Mouse (Mus musculus) ES-E14 (cell line): Measurements from ENCODE around the gene Ppox. TPM values are rescaled to one million over a fixed set of nuclear protein-coding genes. Genes with fewer than 3 reads are reported as not detected.

Experiments
- DNase-seq: peaks from one replicate; pipeline ENCODE4 v3.0.0-alpha.2; 2013; ENCODE audit warnings: low read depth, low spot score
- H3K27ac ChIP-seq: 2 replicates; pipeline ENCODE4 v1.5.1; 2012; ENCODE audit warnings: low read depth, mild to moderate bottlenecking, low read length, moderate library complexity, mixed read lengths; ENCODE audit not compliant: poor library complexity, insufficient read depth, severe bottlenecking
- H3K36me3 ChIP-seq: 2 replicates; pipeline ENCODE4 v1.6.1; 2012; ENCODE audit warnings: mild to moderate bottlenecking, low read length, moderate library complexity, mixed read lengths; ENCODE audit not compliant: control insufficient read depth, poor library complexity, insufficient read depth, severe bottlenecking
- H3K4me1 ChIP-seq, 2 experiments: fragments of 150-350 bp in 1 of 2; sonication (generic) in 1 of 2; 2 replicates each; pipeline ENCODE4 v1.6.1; 2012; ENCODE audit warnings: low read length in 2 of 2, mild to moderate bottlenecking in 1 of 2, mixed read lengths in 1 of 2; ENCODE audit not compliant: control insufficient read depth in 2 of 2, insufficient read depth in 2 of 2, poor library complexity in 1 of 2
- H3K4me3 ChIP-seq, 2 experiments: fragments of 150-350 bp in 1 of 2; sonication (generic) in 1 of 2; 2 replicates each; pipeline ENCODE4 v1.5.1; 2012; ENCODE audit warnings: low read length in 2 of 2, low read depth in 1 of 2, mild to moderate bottlenecking in 1 of 2, mixed read lengths in 1 of 2; ENCODE audit not compliant: insufficient read depth in 1 of 2, poor library complexity in 1 of 2, severe bottlenecking in 1 of 2
- H3K9ac ChIP-seq: 2 replicates; pipeline ENCODE4 v1.6.1; 2012; ENCODE audit warnings: low read depth, mild to moderate bottlenecking, low read length, mixed read lengths; ENCODE audit not compliant: poor library complexity, insufficient read depth, severe bottlenecking
- H3K9me3 ChIP-seq: fragments of 150-350 bp; sonication (generic); 2 replicates; pipeline ENCODE4 v1.6.1; 2012; ENCODE audit warnings: low read depth, mild to moderate bottlenecking, low read length; ENCODE audit not compliant: control insufficient read depth, insufficient read depth
- CHD2 ChIP-seq: IDR thresholded peaks from 2 replicates; pipeline ENCODE4 v1.6.1; 2014; ENCODE audit warnings: mild to moderate bottlenecking, low read depth, low read length, inconsistent platforms
- HCFC1 ChIP-seq: IDR thresholded peaks from 2 replicates; pipeline ENCODE4 v1.6.1; 2012; ENCODE audit warnings: low read length, inconsistent platforms, borderline replicate concordance; ENCODE audit not compliant: insufficient read depth
- MAFK ChIP-seq: IDR thresholded peaks from 2 replicates; pipeline ENCODE4 v1.6.1; 2014; ENCODE audit warnings: mild to moderate bottlenecking, low read depth, low read length, inconsistent platforms; ENCODE audit not compliant: insufficient read depth
- ZC3H11A ChIP-seq: IDR thresholded peaks from 2 replicates; pipeline ENCODE4 v1.6.1; 2012; ENCODE audit warnings: low read depth, mild to moderate bottlenecking, inconsistent platforms, low read length, borderline replicate concordance
- ZNF384 ChIP-seq: IDR thresholded peaks from 2 replicates; pipeline ENCODE4 v1.6.1; 2012; ENCODE audit warnings: low read depth, low read length, inconsistent platforms
- in situ Hi-C, 2 experiments: fragments of 600-800 bp; cut with MboI; formaldehyde crosslinking; loops; one replicate each; pipeline ENCODE4 v1.15.1; 2025; ENCODE audit warnings: low sequenced_read_pairs in 2 of 2, inconsistent platforms in 1 of 2; ENCODE audit not compliant: unreplicated experiment in 2 of 2
- total RNA-seq: library from RNA; depleted of rRNA; stranded (reverse); fragments of 300-350 nt; gene quantifications from 2 replicates; pipeline ENCODE4 v1.2.3, GENCODE M21; 2012

Gene Ppox
- total RNA-seq, 1 experiment: 15.5 TPM

DNA sequence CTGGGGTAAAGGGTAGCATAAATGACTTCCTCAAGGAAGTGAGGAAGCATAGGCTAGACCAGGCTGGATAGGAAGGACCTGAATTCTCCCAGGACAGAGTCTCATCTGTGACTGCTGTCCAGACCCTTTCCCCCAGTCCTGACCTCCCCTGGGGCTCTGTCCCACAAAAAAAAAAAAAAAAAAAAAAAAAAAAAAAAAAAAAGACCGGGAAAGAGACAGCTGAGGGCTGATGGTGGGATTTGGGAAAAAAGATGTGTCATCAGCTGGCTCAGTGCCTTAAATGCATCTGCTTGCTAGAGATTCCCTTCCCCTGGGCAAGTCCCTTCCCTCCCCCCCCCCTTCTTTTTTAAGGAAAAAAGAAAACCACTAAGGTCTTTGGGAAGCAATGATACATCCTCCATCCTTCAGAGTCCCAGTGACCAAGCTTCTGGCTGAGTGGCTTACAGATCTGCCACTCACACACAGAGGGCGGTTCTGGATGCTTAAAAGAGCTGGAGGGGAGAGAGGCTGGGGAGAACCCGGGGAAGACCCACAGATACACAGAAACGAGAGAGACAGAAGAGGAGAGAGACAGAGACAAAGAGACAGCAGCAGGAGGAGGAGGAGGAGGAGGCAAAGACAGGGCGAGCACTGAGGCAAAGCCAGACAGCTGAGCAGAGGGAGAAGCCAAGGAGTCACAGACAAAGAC lies 30.9 kb downstream of the Ppox start, which contains the start of gene Adamts4:
Gene Adamts4 (plus strand): TSS at position 509 of the 688 bp plus-strand sequence.
- Histone ChIP-seq H3K36me3 (no peaks in the 10 kb centered on the region), H3K4me1 (peaks cover 5 to 26% of the 10 kb centered on the region in 2 experiments; a peak in 3 of 4 replicates), H3K27ac (no peak within 1 kb of the TSS), H3K9me3 (no peaks in the 10 kb centered on the region), H3K4me3 (peak within 1 kb of the TSS; percentile 39 to 61), H3K9ac (0 out of 2 replicates have a peak within 1 kb of the TSS, but pooled peaks have one; percentile 7)
- in situ Hi-C loops: loop anchor here (10.0 to 25.0 kb wide), 2 partner anchors 135 to 363 kb away; partner anchors contain the start of genes Cfap126 (in 1 of the 2), Dusp12 (in 1 of the 2) and Gm26620 (in 1 of the 2)
- no peak for DNase-seq
- TF ChIP-seq ZC3H11A (no peak), MAFK (no peak), CHD2 (no peak), ZNF384 (no peak), HCFC1 (no peak)

DNA sequence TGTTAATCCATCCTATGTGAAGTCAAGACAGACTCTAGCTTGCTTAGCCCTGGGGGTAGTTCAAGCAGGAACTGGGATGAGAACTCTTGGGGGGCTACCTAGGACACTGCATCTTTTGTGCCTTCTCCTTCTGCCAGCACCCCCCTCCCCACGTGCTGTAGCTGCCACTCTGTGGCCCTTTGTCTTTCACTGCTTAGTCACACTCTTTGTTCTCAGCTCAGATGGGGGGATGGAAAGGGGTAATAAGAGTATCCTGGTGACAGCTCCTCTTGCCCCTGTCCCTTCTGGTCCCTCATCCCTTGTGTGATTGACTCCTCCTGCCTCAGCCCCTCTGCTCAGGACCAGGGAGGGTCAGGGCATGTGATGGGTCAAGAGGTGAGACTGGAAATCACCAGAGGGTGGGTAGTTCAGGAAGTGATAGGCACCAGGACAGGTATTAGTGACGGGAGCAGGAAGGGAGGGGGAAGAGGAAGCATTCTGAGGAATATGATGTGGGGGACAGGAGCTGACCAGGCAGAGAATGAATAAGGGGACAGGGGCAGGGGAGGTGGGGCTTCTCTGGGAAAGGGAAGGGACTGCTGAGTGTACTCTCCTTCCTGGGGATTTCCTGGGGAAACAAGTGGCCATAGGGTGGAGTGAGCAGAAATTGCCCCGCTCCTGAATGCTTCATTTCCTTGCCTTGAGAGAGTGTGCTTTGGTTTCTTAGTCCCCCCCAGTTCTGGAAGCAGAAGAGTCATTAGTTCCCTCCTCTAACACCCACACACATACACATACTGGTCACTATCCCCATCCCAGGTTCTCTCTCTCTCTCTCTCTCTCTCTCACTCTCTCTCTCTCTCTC lies 32.4 kb downstream of the Ppox start:
- H3K36me3 ChIP-seq: 0 out of 2 replicates have a peak, but pooled peaks cover under 1% of the 10 kb centered on the region
- peaks cover 5 to 26% of the 10 kb centered on the region in 2 experiments; a peak in 3 of 4 replicates for H3K4me1 ChIP-seq
- 0 out of 4 replicates have a peak overlapping the region, but pooled peaks of 1 of the 2 experiments have one; percentile 3 for H3K4me3 ChIP-seq
- TF ChIP-seq CHD2: no peak
- TF ChIP-seq HCFC1: no peak
- no peak for TF ChIP-seq ZC3H11A
- TF ChIP-seq MAFK: no peak
- no peak for TF ChIP-seq ZNF384
- no peak overlapping the region for H3K9ac ChIP-seq
- in situ Hi-C loops: loop anchor here (10.0 to 25.0 kb wide), 2 partner anchors 134 to 361 kb away; partner anchors contain the start of genes Cfap126 (in 1 of the 2), Dusp12 (in 1 of the 2) and Gm26620 (in 1 of the 2)
- no peak for DNase-seq
- no peaks in the 10 kb centered on the region for H3K9me3 ChIP-seq
- H3K27ac ChIP-seq: no peak overlapping the region

DNA sequence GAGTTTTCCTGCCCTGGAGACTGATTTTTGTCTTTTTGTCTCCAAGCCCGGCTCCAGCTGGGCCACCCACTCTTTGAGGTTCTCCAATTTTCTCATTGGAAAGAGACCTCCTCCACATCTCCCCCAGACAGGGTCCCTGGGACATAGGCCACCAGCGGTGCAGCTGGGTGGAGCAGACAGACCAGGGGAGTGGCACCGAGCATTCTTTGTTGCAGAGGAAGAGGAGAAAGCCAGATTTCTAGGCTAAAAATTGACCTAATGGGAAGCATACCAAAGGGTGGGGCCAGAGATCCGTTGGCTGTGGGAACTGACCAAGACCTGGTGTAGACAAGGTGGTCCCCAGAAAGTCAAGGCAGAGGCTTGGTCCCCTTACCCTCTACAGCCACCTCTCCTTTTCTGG lies 33.1 kb downstream of the Ppox start:
- H3K4me1 ChIP-seq: peaks cover 5 to 24% of the 10 kb centered on the region in 2 experiments; a peak in 3 of 4 replicates
- in situ Hi-C loops: loop anchor here (10.0 to 25.0 kb wide), 2 partner anchors 133 to 361 kb away; partner anchors contain the start of genes Cfap126 (in 1 of the 2), Dusp12 (in 1 of the 2) and Gm26620 (in 1 of the 2)
- H3K9me3 ChIP-seq: no peaks in the 10 kb centered on the region
- TF ChIP-seq HCFC1 (no peak), ZC3H11A (no peak), MAFK (no peak), ZNF384 (no peak), CHD2 (no peak)
- no peak for DNase-seq
- H3K27ac ChIP-seq: peak overlapping the region; percentile 6; the same call in 1 of the 2 replicates
- H3K9ac ChIP-seq: peak overlapping the region; percentile 71; the same call in 1 of the 2 replicates
- H3K4me3 ChIP-seq: peak overlapping the region; percentile 85 to 95; a peak in 3 of 4 replicates
- 0 out of 2 replicates have a peak, but pooled peaks cover 2% of the 10 kb centered on the region for H3K36me3 ChIP-seq

DNA sequence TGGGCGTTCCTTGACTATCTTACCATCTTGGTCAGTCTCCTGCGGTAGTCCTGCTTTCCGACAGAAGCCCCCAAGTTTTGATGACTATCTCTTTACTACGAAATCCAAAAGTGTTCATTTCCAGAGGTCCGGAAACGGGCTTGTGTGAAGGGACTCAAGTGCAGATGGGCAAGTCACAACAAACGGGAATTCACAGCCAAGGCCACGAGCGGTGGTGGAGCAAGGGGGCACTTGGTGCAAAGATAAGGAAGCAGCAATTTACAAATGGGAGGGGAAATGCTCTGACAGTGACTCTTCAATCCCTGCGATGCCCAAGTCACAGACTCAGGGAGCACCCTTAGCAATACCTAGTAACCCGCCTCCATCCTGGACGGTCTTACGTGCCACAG lies 33.5 kb downstream of the Ppox start:
- TF ChIP-seq ZC3H11A: no peak
- no peak for TF ChIP-seq MAFK
- no peak for TF ChIP-seq HCFC1
- no peak for TF ChIP-seq CHD2
- no peak for TF ChIP-seq ZNF384
- in situ Hi-C loops: loop anchor here (10.0 to 25.0 kb wide), 2 partner anchors 133 to 360 kb away; partner anchors contain the start of genes Cfap126 (in 1 of the 2), Dusp12 (in 1 of the 2) and Gm26620 (in 1 of the 2)
- Histone ChIP-seq H3K9me3 (no peaks in the 10 kb centered on the region), H3K9ac (peak overlapping the region; percentile 71; the same call in 1 of the 2 replicates), H3K4me3 (peak overlapping the region; percentile 85 to 95), H3K36me3 (0 out of 2 replicates have a peak, but pooled peaks cover 2% of the 10 kb centered on the region), H3K27ac (peak overlapping the region; percentile 71; the same call in 1 of the 2 replicates), H3K4me1 (peaks cover 5 to 23% of the 10 kb centered on the region in 2 experiments; a peak in 3 of 4 replicates)
- no peak for DNase-seq
